Mouse (Mus musculus) heart, embryonic 13.5 days (tissue): ENCODE measurements around the gene Efcab12. TPM values are rescaled to one million over a fixed set of nuclear protein-coding genes. Genes with fewer than 3 reads are reported as not detected.

ENCODE experiments used
- ATAC-seq: fragments of 200-750 bp; cut with Nextera tagmentation; 2 replicates; pipeline ENCODE4 v1.8.0; 2017; ENCODE audit warnings: moderate TSS enrichment; ENCODE audit not compliant: insufficient number of reproducible peaks, low FRiP score, low TSS enrichment; ENCODE audit errors: extremely low read depth
- H3K27ac ChIP-seq: fragments of 300-500 bp; sonication (generic); replicated peaks from 2 replicates; pipeline ENCODE4 v1.5.1; 2015; ENCODE audit warnings: moderate library complexity, mild to moderate bottlenecking, inconsistent platforms
- H3K27me3 ChIP-seq: fragments of 300-500 bp; sonication (generic); replicated peaks from 2 replicates; pipeline ENCODE4 v1.6.1; 2015; ENCODE audit warnings: mild to moderate bottlenecking, inconsistent platforms
- H3K36me3 ChIP-seq: fragments of 300-500 bp; sonication (generic); 2 replicates; pipeline ENCODE4 v1.6.1; 2015; ENCODE audit warnings: mild to moderate bottlenecking, inconsistent platforms
- H3K4me1 ChIP-seq: fragments of 300-500 bp; sonication (generic); 2 replicates; pipeline ENCODE4 v1.6.1; 2015; ENCODE audit warnings: inconsistent platforms
- H3K4me2 ChIP-seq: fragments of 300-500 bp; sonication (generic); 2 replicates; pipeline ENCODE4 v1.6.1; 2015; ENCODE audit warnings: inconsistent platforms, mild to moderate bottlenecking, moderate library complexity
- H3K4me3 ChIP-seq: fragments of 300-500 bp; sonication (generic); 2 replicates; pipeline ENCODE4 v1.5.1; 2015; ENCODE audit warnings: moderate library complexity, mild to moderate bottlenecking, inconsistent platforms
- H3K9ac ChIP-seq: fragments of 300-500 bp; sonication (generic); 2 replicates; pipeline ENCODE4 v1.6.1; 2015; ENCODE audit warnings: inconsistent platforms, mild to moderate bottlenecking, moderate library complexity
- H3K9me3 ChIP-seq: fragments of 300-500 bp; sonication (generic); 2 replicates; pipeline ENCODE4 v1.6.1; 2016; ENCODE audit warnings: inconsistent platforms
- WGBS: fragments of 180-500 bp; shearing (Covaris S2); methylation state at CpG from one replicate; pipeline ENCODE4 v1.1.7; 2015; ENCODE audit warnings: mixed read lengths; 5-methylcytosine and 5-hydroxymethylcytosine counted together
- polyA plus RNA-seq: library from polyadenylated mRNA; unstranded; fragments of >200 nt; fragmentation: Nextera tagmentation; extraction: Ambion mirVana; gene quantifications from 2 replicates; pipeline ENCODE4 v1.2.1, GENCODE M21; 2015

The Efcab12 gene
- polyA plus RNA-seq, 1 experiment from 2014 or later, result 0.53 TPM

DNA sequence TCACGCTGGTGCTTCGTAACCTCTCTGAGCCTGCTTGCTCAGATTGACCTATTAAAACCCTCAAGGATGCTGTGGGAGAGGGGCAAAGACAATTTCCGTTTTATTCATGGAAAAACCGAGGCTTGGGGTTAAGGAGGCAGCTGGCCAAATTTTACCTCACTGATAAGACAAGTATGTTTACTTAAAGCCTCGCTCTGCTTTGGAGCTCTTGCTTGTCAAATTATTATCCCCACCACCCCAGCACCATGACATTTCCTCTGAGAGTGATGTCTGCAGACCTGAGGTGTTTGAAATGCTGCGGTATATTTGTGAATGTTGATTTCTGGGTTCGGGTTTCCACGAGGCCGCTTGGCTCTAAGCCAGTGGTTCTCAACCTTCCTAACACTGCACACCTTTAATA is 61.8 kb downstream of the Efcab12 start:
- Histone ChIP-seq H3K9me3 (peaks cover 3% of the 10 kb centered on the region; the same call in 1 of the 2 replicates), H3K4me1 (peaks cover 46% of the 10 kb centered on the region), H3K27me3 (no peaks in the 10 kb centered on the region), H3K9ac (peak overlapping the region; percentile 94), H3K4me2 (peak overlapping the region; percentile 93), H3K27ac (peak overlapping the region; percentile 98), H3K4me3 (peak overlapping the region; percentile 77), H3K36me3 (peaks cover 40% of the 10 kb centered on the region)
- WGBS, result 14% methylated on average over 9 of the region's 9 CpGs
- no peak for ATAC-seq

- peaks cover 3% of the 10 kb centered on the region; the same call in 1 of the 2 replicates for H3K9me3 ChIP-seq
- H3K4me1 ChIP-seq, result peaks cover 49% of the 10 kb centered on the region
- 13% methylated on average over 3 of the region's 3 CpGs for WGBS
- peak overlapping the region; percentile 98 for H3K27ac ChIP-seq
- H3K4me3 ChIP-seq, result peak overlapping the region; percentile 77
- H3K27me3 ChIP-seq, result no peaks in the 10 kb centered on the region
- peaks cover 35% of the 10 kb centered on the region for H3K36me3 ChIP-seq
- H3K9ac ChIP-seq, result peak overlapping the region; percentile 94
- ATAC-seq, result peak; percentile 38; the same call in 1 of the 2 replicates
- H3K4me2 ChIP-seq, result peak overlapping the region; percentile 93
Measured at GRCm38 (mm10) chr6:115775838-115776237, 62.4 kb downstream of the Efcab12 start.

GRCm38 (mm10) chr6:115774501-115774921 is 63.7 kb downstream of the Efcab12 start, which contains the start of gene Cand2:
TSS of gene Cand2 (plus strand) at chr6:115774538.
- Histone ChIP-seq H3K4me3 (peak within 1 kb of the TSS; percentile 77), H3K27me3 (no peaks in the 10 kb centered on the region), H3K4me1 (peaks cover 50% of the 10 kb centered on the region), H3K9ac (peak within 1 kb of the TSS; percentile 94), H3K4me2 (peak within 1 kb of the TSS; percentile 93), H3K36me3 (peaks cover 21% of the 10 kb centered on the region), H3K9me3 (peaks cover 3% of the 10 kb centered on the region; the same call in 1 of the 2 replicates), H3K27ac (peak within 1 kb of the TSS; percentile 98)
- ATAC-seq, result peak; percentile 57
- WGBS, result under 1% methylated on average over 28 of the region's 28 CpGs

DNA sequence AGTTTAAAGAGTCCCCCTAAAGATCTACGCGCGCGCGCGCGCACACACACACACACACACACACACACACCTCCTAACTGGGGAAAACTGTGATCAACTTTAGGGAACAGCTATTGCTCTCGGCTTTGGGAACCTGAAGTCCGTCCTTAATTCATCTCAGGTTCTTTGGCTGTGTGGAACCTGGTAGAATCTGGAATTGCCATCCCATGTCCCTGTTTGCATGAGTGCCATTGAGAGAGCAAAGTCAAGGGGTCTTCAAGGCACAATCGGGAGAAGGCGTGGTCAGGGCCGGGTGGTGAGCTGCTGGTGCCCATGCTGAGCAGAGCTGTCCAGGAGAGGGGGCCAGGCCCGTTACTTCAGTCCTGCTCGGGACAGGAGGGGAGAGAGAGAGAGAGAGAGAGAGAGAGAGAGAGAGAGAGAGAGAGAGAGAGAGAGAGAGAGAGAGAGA is 64.2 kb downstream of the Efcab12 start:
- peak; percentile 77 for ATAC-seq

DNA sequence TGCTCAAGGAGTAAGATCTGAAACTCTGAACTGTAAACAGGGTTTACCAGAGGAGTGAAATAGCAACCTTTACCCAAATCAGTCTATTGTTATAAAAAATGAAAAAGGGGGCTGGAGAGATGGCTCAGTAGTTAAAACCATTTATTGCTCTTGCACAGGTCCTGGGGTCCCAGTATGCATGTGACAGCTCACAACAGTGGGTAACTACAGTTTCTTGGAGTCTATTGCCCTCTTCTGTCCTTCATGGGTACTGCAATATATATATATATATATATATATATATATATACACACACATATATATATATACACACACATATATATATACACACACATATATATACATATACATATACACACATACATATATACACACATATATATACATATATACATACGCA is 65.6 kb downstream of the Efcab12 start:
- WGBS, result no CpG with 5 or more reads among the region's 1 CpGs
- Histone ChIP-seq H3K4me2 (no peak overlapping the region), H3K9me3 (peaks cover 3% of the 10 kb centered on the region; the same call in 1 of the 2 replicates), H3K27ac (no peak overlapping the region), H3K27me3 (no peaks in the 10 kb centered on the region), H3K9ac (no peak overlapping the region), H3K4me1 (peaks cover 40% of the 10 kb centered on the region), H3K4me3 (no peak overlapping the region), H3K36me3 (peaks cover 6% of the 10 kb centered on the region)
- no peak for ATAC-seq

More for the DNA sequence above, 64.2 kb downstream of the Efcab12 start:
- no peaks in the 10 kb centered on the region for H3K27me3 ChIP-seq
- peak overlapping the region; percentile 93 for H3K4me2 ChIP-seq
- peak overlapping the region; percentile 98 for H3K27ac ChIP-seq
- peaks cover 17% of the 10 kb centered on the region for H3K36me3 ChIP-seq
- 2% methylated on average over 14 of the region's 14 CpGs for WGBS
- H3K4me1 ChIP-seq, result peaks cover 49% of the 10 kb centered on the region
- H3K4me3 ChIP-seq, result peak overlapping the region; percentile 77
- H3K9ac ChIP-seq, result peak overlapping the region; percentile 77
- peaks cover 3% of the 10 kb centered on the region; the same call in 1 of the 2 replicates for H3K9me3 ChIP-seq

GRCm38 (mm10) chr6:115772201-115772600 is 66.0 kb downstream of the Efcab12 start:
- Histone ChIP-seq H3K4me3 (no peak overlapping the region), H3K27ac (no peak overlapping the region), H3K4me2 (no peak overlapping the region), H3K9me3 (peaks cover 3% of the 10 kb centered on the region; the same call in 1 of the 2 replicates), H3K4me1 (peaks cover 41% of the 10 kb centered on the region), H3K9ac (no peak overlapping the region), H3K36me3 (peaks cover 3% of the 10 kb centered on the region; the same call in 1 of the 2 replicates), H3K27me3 (no peaks in the 10 kb centered on the region)
- no peak for ATAC-seq
- 66% methylated on average over 6 of the region's 6 CpGs for WGBS

- peaks cover 3% of the 10 kb centered on the region; the same call in 1 of the 2 replicates for H3K9me3 ChIP-seq
- H3K4me1 ChIP-seq, result peaks cover 29% of the 10 kb centered on the region
- ATAC-seq, result no peak
- H3K27me3 ChIP-seq, result no peaks in the 10 kb centered on the region
- no peak overlapping the region for H3K9ac ChIP-seq
- 63% methylated on average over 4 of the region's 4 CpGs for WGBS
- 0 out of 2 replicates have a peak overlapping the region, but pooled peaks have one; percentile 7 for H3K27ac ChIP-seq
- no peak overlapping the region for H3K4me2 ChIP-seq
- H3K36me3 ChIP-seq, result no peaks in the 10 kb centered on the region
- no peak overlapping the region for H3K4me3 ChIP-seq
Measured at GRCm38 (mm10) chr6:115770852-115771251, 67.4 kb downstream of the Efcab12 start.

GRCm38 (mm10) chr6:115770059-115770670 is 68.0 kb downstream of the Efcab12 start:
- Histone ChIP-seq H3K9me3 (peaks cover 3% of the 10 kb centered on the region; the same call in 1 of the 2 replicates), H3K27me3 (no peaks in the 10 kb centered on the region), H3K4me3 (no peak overlapping the region), H3K27ac (no peak overlapping the region), H3K36me3 (no peaks in the 10 kb centered on the region), H3K9ac (no peak overlapping the region), H3K4me1 (peaks cover 22% of the 10 kb centered on the region), H3K4me2 (no peak overlapping the region)
- WGBS, result 82% methylated on average over 20 of the region's 20 CpGs
- no peak for ATAC-seq

DNA sequence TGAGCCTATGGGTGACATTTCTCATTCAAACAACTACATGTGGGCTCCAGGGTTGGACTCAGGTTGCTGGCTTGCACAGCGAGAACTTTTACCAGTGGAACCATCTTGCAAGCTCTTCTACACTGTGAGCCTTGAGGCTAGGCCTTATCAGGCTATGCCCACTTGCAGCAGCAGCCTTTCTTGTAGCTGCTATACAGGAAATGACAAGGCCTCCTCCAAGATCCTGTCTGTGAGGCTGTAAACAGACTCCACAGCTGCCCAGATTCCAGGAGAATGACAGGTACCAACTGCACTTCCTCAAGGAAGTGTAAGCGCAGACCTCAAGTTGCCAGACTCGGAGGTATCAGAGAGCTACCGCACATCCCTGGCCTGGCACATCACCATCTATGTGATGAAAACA is 70.0 kb downstream of the Efcab12 start:
- Histone ChIP-seq H3K27ac (peak overlapping the region; percentile 62), H3K4me1 (peaks cover 30% of the 10 kb centered on the region), H3K9ac (no peak overlapping the region), H3K4me2 (no peak overlapping the region), H3K27me3 (no peaks in the 10 kb centered on the region), H3K4me3 (no peak overlapping the region), H3K9me3 (peaks cover 3% of the 10 kb centered on the region; the same call in 1 of the 2 replicates), H3K36me3 (no peaks in the 10 kb centered on the region)
- 42% methylated on average over 4 of the region's 4 CpGs for WGBS
- no peak for ATAC-seq

- Histone ChIP-seq H3K4me2 (no peak overlapping the region), H3K27ac (peak overlapping the region; percentile 40; the same call in 1 of the 2 replicates), H3K4me3 (no peak overlapping the region), H3K4me1 (peaks cover 36% of the 10 kb centered on the region), H3K36me3 (no peaks in the 10 kb centered on the region), H3K9me3 (peaks cover under 1% of the 10 kb centered on the region; the same call in 1 of the 2 replicates), H3K9ac (no peak overlapping the region), H3K27me3 (no peaks in the 10 kb centered on the region)
- 51% methylated on average over 9 of the region's 9 CpGs for WGBS
- no peak for ATAC-seq
Measured at GRCm38 (mm10) chr6:115767357-115767756, 70.9 kb downstream of the Efcab12 start.

- peak overlapping the region; percentile 95 for H3K27ac ChIP-seq
- peak overlapping the region; percentile 56 for H3K4me2 ChIP-seq
- no peaks in the 10 kb centered on the region for H3K9me3 ChIP-seq
- peaks cover 53% of the 10 kb centered on the region for H3K4me1 ChIP-seq
- peak; percentile 77 for ATAC-seq
- 12% methylated on average over 7 of the region's 7 CpGs for WGBS
- no peaks in the 10 kb centered on the region for H3K36me3 ChIP-seq
- peak overlapping the region; percentile 61 for H3K9ac ChIP-seq
- H3K4me3 ChIP-seq, result peak overlapping the region; percentile 25
- no peaks in the 10 kb centered on the region for H3K27me3 ChIP-seq
Measured at GRCm38 (mm10) chr6:115764179-115764578, 74.0 kb downstream of the Efcab12 start.
